Mouse (Mus musculus): ENCODE data around the gene Cd8b1. TPM values are rescaled to one million over a fixed set of nuclear protein-coding genes. Genes with fewer than 3 reads are reported as not detected.
"Not testable (repeated sequence)": the region's sequence is repeated elsewhere in the genome, so short reads cannot be mapped to it uniquely, and the experiment has no call there.

Gene Cd8b1
- polyA plus RNA-seq, 1 experiment from 2014 or later, result 0.08 TPM

DNA sequence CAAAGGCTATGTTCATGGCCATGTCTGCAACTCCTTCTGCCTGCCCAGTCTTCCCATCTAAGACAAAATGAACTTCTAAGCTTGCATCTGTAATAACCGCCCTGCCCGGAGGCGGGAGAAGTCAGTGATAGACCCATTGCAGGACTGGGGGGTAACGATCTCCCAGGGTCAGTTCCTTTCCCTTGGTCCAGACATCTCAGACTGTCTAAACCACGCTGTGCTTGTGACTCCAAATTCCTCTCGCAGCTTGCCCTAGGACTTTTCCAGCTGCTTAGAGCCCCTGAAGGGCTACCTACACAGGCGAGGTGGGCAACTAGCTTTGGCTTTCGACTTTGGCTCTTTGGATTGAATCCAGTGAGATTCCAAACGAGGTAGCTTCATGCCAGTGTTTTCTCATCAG lies 2.2 kb downstream of the Cd8b1 start:
- TF ChIP-seq CTCF (IDR thresholded peaks at IDR 0.05), result no peak

DNA sequence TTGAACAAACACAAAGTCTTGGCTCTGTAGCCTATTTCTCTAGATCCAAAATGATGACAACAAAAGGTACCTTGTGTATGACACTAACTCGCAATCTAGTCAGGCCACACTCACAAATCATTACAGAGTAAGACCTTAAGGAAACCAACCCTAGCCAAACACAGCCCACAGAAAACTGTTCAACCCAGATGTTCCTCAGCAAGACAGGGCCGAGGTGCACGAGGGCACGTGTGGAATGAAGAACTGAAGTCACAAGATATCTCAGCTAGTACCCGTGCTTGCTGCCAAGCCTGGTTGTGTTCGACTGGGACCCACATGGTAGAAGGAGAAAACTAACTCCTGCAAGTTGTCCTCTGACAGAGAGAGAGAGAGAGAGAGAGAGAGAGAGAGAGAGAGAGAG lies 7.3 kb downstream of the Cd8b1 start:
- ChIA-PET CTCF (no interaction called here), POLR2A (no interaction called here)
- ATAC-seq (no peak), DNase-seq (ENCODE audit: low read depth, low spot score) (no peak)
- in situ Hi-C loops (cut with MboI; ENCODE audit: low pct_unique_long_range_greater_than_20kb), result no loop called here
- TF ChIP-seq CTCF (IDR thresholded peaks at IDR 0.05), result no peak
- H3K27me3 ChIP-seq, result peaks cover 6% of the 10 kb centered on the region

More for the DNA sequence above, 2.2 kb downstream of the Cd8b1 start:
- H3K27me3 ChIP-seq, result no peaks in the 10 kb centered on the region
- DNase-seq (ENCODE audit: low read depth, low spot score), result no peak
- in situ Hi-C loops (cut with MboI; ENCODE audit: low pct_unique_long_range_greater_than_20kb), result no loop called here
- POLR2A ChIA-PET, result no interaction called here
- CTCF ChIA-PET, result no interaction called here
- no peak for ATAC-seq

DNA sequence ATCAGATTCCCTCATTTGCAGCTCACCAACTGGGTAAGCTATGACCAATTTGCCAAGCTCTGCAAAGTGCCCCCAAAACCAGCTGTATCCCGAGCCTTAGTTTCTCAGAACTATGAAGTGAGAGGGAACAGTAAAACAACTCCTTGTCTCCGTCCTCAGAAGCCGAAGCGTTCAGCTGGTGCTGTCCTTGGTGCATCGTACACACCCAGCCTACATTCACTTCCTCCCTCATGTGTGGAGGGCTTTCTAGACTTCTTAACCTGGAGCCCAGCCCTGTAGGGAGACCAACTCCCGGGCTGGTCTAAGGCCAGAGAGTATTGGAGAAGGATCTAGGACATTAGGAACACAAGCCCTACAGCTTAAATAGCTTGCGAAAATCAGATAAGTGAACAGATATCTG lies 7.9 kb downstream of the Cd8b1 start:
- DNase-seq (ENCODE audit: low read depth, low spot score) (no peak), ATAC-seq (no peak)
- no peak for TF ChIP-seq CTCF (IDR thresholded peaks at IDR 0.05)
- POLR2A ChIA-PET, result no interaction called here
- CTCF ChIA-PET, result no interaction called here
- in situ Hi-C loops (cut with MboI; ENCODE audit: low pct_unique_long_range_greater_than_20kb), result no loop called here
- H3K27me3 ChIP-seq, result peaks cover 6% of the 10 kb centered on the region

DNA sequence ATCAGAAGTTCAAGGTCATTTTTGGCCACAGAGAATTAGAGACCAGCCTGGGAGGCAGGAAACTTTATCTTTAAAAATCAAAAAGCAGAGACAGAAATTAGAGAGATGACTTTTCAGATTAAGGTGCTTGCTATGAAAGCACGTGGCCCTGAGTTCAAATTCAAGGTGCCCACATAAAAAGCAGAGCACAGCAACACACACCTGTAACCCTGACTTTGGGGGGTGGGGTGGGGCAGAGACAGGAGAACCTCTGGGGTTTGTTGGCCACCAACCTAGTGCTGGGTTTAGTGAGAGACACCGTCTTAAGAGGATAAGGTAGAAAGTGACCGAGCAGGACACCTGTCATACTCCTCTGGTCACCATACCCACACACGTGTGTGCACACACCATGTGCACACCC lies 8.9 kb downstream of the Cd8b1 start:
- H3K27me3 ChIP-seq; DNase-seq (ENCODE audit: low read depth, low spot score); CTCF ChIA-PET; ATAC-seq; in situ Hi-C loops (cut with MboI; ENCODE audit: low pct_unique_long_range_greater_than_20kb); POLR2A ChIA-PET: not testable (repeated sequence)

DNA sequence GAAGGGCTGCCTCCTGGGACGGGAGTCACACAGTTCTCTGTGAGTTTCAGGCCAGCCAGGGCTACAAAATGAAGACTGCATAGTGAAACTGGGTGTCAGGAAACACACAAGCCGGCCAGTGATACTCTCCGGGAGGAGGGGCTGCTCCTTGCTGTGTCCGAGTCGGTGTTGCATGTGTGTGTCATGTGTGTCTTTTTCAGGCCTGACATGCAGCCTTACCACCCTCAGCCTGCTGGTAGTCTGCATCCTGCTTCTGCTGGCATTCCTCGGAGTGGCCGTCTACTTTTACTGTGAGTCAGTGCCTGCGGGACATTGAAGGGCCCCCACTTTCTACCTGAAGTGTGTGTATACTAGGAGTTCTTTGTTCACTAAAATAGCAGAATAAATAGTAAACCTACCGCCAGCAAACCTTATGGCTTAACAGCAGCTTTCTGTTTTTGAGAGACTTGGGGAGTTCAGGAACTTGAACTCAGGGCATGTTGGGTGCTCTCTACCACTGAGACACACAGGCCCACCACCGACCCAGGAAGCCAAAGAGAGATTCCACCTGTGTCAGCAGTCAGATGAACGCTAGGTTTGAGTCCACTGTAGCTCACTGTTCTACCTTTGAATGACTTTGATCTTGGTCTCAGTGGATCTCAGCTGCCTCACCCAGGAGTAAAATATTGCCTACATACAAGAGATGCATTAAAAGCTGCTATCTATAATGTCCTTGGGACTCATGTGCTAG lies 9.8 kb downstream of the Cd8b1 start:
- CTCF ChIA-PET, result interaction anchor here (1.4 kb wide), 1 partner anchor 12 kb away, joined by 5 read pairs; no protein-coding TSS in a partner anchor
- in situ Hi-C loops (cut with MboI; ENCODE audit: low pct_unique_long_range_greater_than_20kb), result no loop called here
- peaks cover 6% of the 10 kb centered on the region for H3K27me3 ChIP-seq
- DNase-seq (ENCODE audit: low read depth, low spot score) (no peak), ATAC-seq (no peak)
- POLR2A ChIA-PET, result no interaction called here
- no peak for TF ChIP-seq CTCF (IDR thresholded peaks at IDR 0.05)

DNA sequence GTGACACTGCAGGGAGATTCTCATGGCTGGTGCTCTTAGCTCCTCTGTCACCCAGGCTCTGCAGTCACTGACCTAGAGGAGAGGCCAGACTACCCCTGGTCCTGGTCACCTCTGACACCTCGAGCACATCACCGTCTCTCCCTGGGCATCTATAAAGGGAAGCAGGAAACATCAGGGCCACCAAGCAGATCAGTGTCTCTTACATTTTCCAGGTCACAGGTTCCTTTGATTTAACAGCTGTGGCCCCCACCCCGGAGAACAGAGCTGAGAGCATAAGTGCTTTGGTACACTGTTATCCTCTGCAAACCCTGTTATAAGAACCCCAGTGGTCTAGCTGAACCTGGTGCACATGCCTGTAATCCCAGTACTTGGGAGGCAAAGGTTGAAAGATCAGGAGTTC lies 10.4 kb downstream of the Cd8b1 start:
- CTCF ChIA-PET, result interaction anchor here (1.4 kb wide), 1 partner anchor 12 kb away, joined by 5 read pairs; no protein-coding TSS in a partner anchor
- peaks cover 6% of the 10 kb centered on the region for H3K27me3 ChIP-seq
- no peak for TF ChIP-seq CTCF (IDR thresholded peaks at IDR 0.05)
- ATAC-seq, result no peak
- DNase-seq (ENCODE audit: low read depth, low spot score), result no peak
- in situ Hi-C loops (cut with MboI; ENCODE audit: low pct_unique_long_range_greater_than_20kb), result no loop called here
- POLR2A ChIA-PET, result no interaction called here

DNA sequence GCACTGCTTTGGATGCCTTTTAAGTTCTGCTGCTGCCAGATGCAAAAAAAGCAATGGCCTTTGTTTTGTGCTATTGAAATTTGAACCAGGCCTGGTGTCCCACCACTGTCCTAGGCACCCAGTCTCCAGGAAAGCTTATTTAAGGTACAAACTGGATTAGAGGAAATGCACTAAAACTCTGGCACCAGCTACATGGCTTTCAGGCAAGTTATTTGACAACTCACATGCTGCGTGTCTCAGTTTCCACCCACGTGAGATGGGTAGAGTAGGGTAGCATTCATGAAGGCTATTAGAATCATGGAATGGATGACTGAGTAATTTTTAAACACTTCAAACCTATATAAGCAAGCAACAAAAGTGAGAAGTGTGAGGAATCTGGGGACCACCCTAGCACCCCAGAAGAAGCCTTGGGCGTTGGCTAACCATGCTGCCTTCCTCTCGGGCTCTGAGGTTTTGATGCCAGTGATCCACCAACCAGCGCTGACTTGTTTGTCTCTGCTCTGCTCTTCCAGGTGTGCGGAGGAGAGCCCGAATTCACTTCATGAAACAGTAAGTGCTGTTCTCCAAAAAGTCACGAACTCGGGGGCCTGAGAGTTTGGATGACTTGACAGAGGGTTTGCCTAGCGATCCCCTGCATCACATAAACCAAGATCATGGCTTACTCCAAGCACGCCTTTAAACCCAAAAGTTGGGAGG lies 11.1 kb downstream of the Cd8b1 start:
- ChIA-PET POLR2A (no interaction called here), CTCF (interaction anchor here (1.4 kb wide), 1 partner anchor 11 kb away, joined by 5 read pairs; no protein-coding TSS in a partner anchor)
- no peak for DNase-seq (ENCODE audit: low read depth, low spot score)
- no peak for ATAC-seq
- no peak for TF ChIP-seq CTCF (IDR thresholded peaks at IDR 0.05)
- peaks cover 9% of the 10 kb centered on the region for H3K27me3 ChIP-seq
- in situ Hi-C loops (cut with MboI; ENCODE audit: low pct_unique_long_range_greater_than_20kb), result no loop called here

DNA sequence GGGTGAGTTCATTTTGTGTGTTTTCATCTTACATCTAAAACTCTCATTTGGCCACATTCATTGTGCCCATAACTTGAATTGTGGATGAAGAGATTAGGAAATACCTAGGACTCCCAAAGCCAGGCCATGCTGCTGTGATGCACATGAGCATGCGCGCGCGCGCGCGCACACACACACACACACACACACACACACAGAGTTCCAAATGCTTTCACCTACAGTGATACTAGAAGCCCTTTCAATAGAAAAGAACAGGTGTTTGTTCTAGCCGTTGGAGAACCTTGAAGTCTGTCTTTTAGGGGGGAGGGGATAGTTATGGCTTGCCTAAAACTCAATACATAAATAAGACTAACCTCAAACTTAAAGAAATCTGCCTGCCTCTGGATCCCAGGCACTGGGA lies 15.1 kb downstream of the Cd8b1 start:
- ChIA-PET CTCF (no interaction called here), POLR2A (no interaction called here)
- DNase-seq (ENCODE audit: low read depth, low spot score), result no peak
- peaks cover 15% of the 10 kb centered on the region for H3K27me3 ChIP-seq
- no peak for ATAC-seq
- in situ Hi-C loops (cut with MboI; ENCODE audit: low pct_unique_long_range_greater_than_20kb), result no loop called here
- no peak for TF ChIP-seq CTCF (IDR thresholded peaks at IDR 0.05)

DNA sequence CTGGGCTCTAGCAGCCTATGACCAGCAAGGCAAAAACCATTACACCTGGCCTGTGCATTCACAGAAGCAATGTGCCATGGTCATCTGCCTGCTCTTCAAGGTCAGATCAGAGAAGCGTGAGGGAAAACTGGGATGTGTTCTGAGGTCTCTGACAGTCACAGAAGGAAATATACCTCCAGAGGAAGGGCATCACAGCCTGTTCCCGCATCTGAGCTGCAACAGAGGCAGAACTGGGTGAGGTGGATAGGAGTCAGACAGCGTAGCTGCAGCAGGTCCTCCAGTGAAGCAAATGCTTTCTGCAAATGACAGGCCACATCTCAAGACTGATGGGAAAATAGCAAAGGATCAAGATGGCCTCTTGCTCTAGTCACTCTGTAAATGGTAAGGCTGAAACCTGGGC lies 16.4 kb downstream of the Cd8b1 start:
- in situ Hi-C loops (cut with MboI; ENCODE audit: low pct_unique_long_range_greater_than_20kb), result no loop called here
- ChIA-PET CTCF (no interaction called here), POLR2A (no interaction called here)
- no peak for ATAC-seq
- no peak for DNase-seq (ENCODE audit: low read depth, low spot score)
- no peak for TF ChIP-seq CTCF (IDR thresholded peaks at IDR 0.05)
- H3K27me3 ChIP-seq, result peaks cover 15% of the 10 kb centered on the region

DNA sequence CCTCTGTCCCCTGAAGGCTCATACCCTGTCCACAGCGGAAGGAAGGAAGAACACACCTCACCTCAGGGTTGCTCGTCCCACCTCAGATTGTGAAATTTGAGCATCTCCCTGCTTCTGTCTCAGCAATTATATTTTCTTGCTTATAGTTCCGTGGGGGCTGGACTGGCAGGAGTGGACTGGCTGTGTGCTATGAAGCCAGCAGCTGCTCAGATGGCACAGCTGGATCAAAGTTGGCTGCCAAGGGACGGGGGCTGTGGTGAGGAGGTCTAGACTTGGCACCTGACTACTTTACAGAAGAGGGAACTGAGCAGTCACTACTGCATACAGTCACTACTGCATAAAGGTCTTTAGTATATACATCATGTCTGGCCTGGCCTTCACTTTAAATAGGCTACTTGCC lies 16.8 kb downstream of the Cd8b1 start:
- TF ChIP-seq CTCF (IDR thresholded peaks at IDR 0.05), result no peak
- DNase-seq (ENCODE audit: low read depth, low spot score) (no peak), ATAC-seq (no peak)
- ChIA-PET POLR2A (no interaction called here), CTCF (no interaction called here)
- H3K27me3 ChIP-seq, result peaks cover 14% of the 10 kb centered on the region
- in situ Hi-C loops (cut with MboI; ENCODE audit: low pct_unique_long_range_greater_than_20kb), result no loop called here

DNA sequence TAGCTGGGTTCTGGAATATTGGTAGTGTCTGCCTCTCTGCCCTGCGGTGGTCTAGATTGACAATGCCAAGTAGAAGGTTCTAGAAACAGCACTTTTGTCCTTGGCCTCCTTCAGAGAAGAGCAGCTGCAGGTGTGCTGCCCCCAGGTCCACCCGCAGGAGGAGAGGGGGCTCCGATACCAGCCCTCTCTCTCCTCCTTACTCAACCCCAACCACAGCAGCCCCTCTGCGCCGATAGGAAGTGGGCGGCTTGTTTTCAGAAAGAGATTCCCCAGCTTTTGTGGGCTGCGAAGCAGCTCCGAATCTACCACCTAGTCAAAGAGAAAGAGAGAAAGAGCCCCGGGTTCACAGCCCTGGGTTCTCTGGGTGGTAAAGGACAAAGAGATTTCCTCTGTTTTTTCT lies 18.6 kb downstream of the Cd8b1 start:
- CTCF ChIA-PET, result no interaction called here
- in situ Hi-C loops (cut with MboI; ENCODE audit: low pct_unique_long_range_greater_than_20kb), result no loop called here

More for the DNA sequence above, 18.6 kb downstream of the Cd8b1 start:
- H3K27me3 ChIP-seq, result peaks cover 12% of the 10 kb centered on the region
- no peak for TF ChIP-seq CTCF (IDR thresholded peaks at IDR 0.05)
- ATAC-seq, result no peak
- no peak for DNase-seq (ENCODE audit: low read depth, low spot score)
- POLR2A ChIA-PET, result no interaction called here
